8 mouse cellular contexts compared by ENCODE assay signal in the genomic region with DNA sequence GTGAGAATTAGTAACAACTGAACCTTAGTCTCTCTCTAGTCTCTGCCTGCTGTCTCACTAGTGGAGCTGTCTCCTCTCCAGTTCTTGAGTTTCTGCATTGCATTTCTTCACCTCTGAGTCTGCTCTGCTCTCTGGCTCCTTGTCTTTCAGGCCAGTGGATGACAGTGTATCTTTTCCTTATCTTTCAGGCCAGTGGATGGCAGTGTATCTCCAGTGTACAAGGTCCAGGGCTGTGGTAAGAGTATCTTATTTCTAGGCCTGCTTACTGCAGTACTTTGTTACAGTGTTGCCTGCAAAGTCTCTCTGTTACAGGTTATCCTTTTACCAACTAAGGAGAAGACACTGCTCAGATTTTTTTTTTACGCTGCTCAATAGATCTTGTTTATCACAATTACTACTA. TPM values are rescaled to one million over a fixed set of nuclear protein-coding genes. Genes with fewer than 3 reads are reported as not detected.
DNase-seq lines count a peak whose midpoint lies in the region; ATAC-seq and TF ChIP-seq lines count a peak whose summit lies in the region.
"Had no signal": no experiment of that assay in that cellular context is flagged by ENCODE, and none has a peak within 500 bp of the region (broad histone marks: within the 10 kb centered on the region; RNA-seq: fewer than 3 reads in every experiment).

No protein-coding gene starts in this region.

- no peaks in the 10 kb centered on the region for H3K36me3 ChIP-seq in liver, adult 2 months (ENCODE audit: control insufficient read depth, insufficient read depth, low read length)
- no peaks in the 10 kb centered on the region for H3K36me3 ChIP-seq in liver, postnatal 0 days (replicated peaks; ENCODE audit: insufficient read depth, low read length)
- H3K36me3 ChIP-seq: limb, embryonic 15.5 days had no signal

- DNase-seq in liver, adult 2 months (ENCODE audit: extremely low read depth, low read depth, low spot score): peak; percentile 9
- DNase-seq in liver (no peak), ES-CJ7 (ENCODE audit: low read depth, low spot score) (peak; percentile 44)
- no peak for DNase-seq in liver, postnatal 0 days
- DNase-seq in urinary bladder, postnatal 25 days (ENCODE audit: low spot score): no peak
- DNase-seq in layer of hippocampus, adult 11-12 months (ENCODE audit: low spot score): no peak

- no peak for TF ChIP-seq EP300 in liver, postnatal 0 days (IDR thresholded peaks at IDR 0.05; ENCODE audit: low read depth)

- H3K79me2 ChIP-seq in liver, adult 2 months (ENCODE audit: control insufficient read depth, insufficient read depth, low read length): no peaks in the 10 kb centered on the region

- 96% methylated on average over 1 of the region's 1 CpGs for WGBS in liver, adult 2 months
- WGBS in liver, postnatal 0 days (ENCODE audit: insufficient replicate concordance): 65% methylated on average over 1 of the region's 1 CpGs

- H3K4me3 ChIP-seq in liver, adult 2 months (ENCODE audit: insufficient read depth, low read depth, low read length): no peak overlapping the region
- H3K4me3 ChIP-seq in liver, postnatal 0 days (ENCODE audit: low read depth, low read length): no peak overlapping the region
- H3K4me3 ChIP-seq: limb, embryonic 15.5 days had no signal

- H3K27me3 ChIP-seq in liver, adult 2 months (ENCODE audit: control insufficient read depth, insufficient read depth, low read length): no peaks in the 10 kb centered on the region
- H3K27me3 ChIP-seq in liver, postnatal 0 days (ENCODE audit: insufficient read depth, low read length): no peaks in the 10 kb centered on the region
- H3K27me3 ChIP-seq: limb, embryonic 15.5 days had no signal

- no peaks in the 10 kb centered on the region for H3K4me1 ChIP-seq in liver, adult 2 months (ENCODE audit: control insufficient read depth, insufficient read depth, low read length)
- no peaks in the 10 kb centered on the region for H3K4me1 ChIP-seq in liver, postnatal 0 days (ENCODE audit: insufficient read depth)
- H3K4me1 ChIP-seq: limb, embryonic 15.5 days had no signal

- H3K9ac ChIP-seq in liver, adult 2 months (ENCODE audit: low read depth, low read length): no peak overlapping the region
- no peak overlapping the region for H3K9ac ChIP-seq in liver, postnatal 0 days (replicated peaks)
- H3K9ac ChIP-seq: limb, embryonic 15.5 days had no signal

- H3K9me3 ChIP-seq in liver, postnatal 0 days (ENCODE audit: low read length): no peaks in the 10 kb centered on the region
- H3K9me3 ChIP-seq: limb, embryonic 15.5 days had no signal

- H3K4me2 ChIP-seq in liver, postnatal 0 days (ENCODE audit: low read depth, low read length): no peak overlapping the region
- H3K4me2 ChIP-seq: limb, embryonic 15.5 days had no signal

- no peak for TF ChIP-seq CTCF in liver, adult 2 months (IDR thresholded peaks at IDR 0.05; ENCODE audit: low read depth, low read length)
- TF ChIP-seq CTCF in liver, postnatal 0 days (IDR thresholded peaks at IDR 0.05; ENCODE audit: low read depth): peak; percentile 50

- peak; percentile 62; the same call in 1 of the 2 replicates for ATAC-seq in erythroblast, adult 5-6 weeks (replicated peaks; ENCODE audit: low FRiP score, poor library complexity, severe bottlenecking)
- ATAC-seq in liver, postnatal 0 days: peak; percentile 57

- TF ChIP-seq POLR2A in liver, adult 2 months (IDR thresholded peaks at IDR 0.05; ENCODE audit: extremely low read depth, insufficient read depth, low read length): no peak

- no peak overlapping the region for H3K27ac ChIP-seq in liver, adult 2 months (replicated peaks; ENCODE audit: insufficient read depth, low read depth, low read length)
- H3K27ac ChIP-seq in liver, postnatal 0 days (ENCODE audit: low read depth): no peak overlapping the region
- H3K27ac ChIP-seq: limb, embryonic 15.5 days had no signal

RNA-seq across cellular contexts. Expression of a gene that starts 18.5 kb away (rescaled TPM):
- total RNA-seq in liver, adult 2 months (2014; rRNA removed): 97.6 and 115 TPM in 2 replicates
- polyA plus RNA-seq in liver, adult 2 months (2012; rRNA removed): 324 and 346 TPM in 2 replicates
- 53.4 and 61.2 TPM in 2 replicates for total RNA-seq in erythroblast, adult 5-6 weeks (2015; ENCODE audit: low replicate concordance)
- total RNA-seq in erythroblast, adult 5-6 weeks (2017; ENCODE audit: low replicate concordance): 48.5 and 53.2 TPM in 2 replicates
- 140 and 150 TPM in 2 replicates for polyA plus RNA-seq in liver, postnatal 0 days (2015; fragmentation: Nextera tagmentation; extraction: Ambion mirVana)

RNA-seq across cellular contexts. Expression of a gene that starts 19.0 kb away (rescaled TPM):
- total RNA-seq in liver, adult 2 months (2014; rRNA removed): 0.60 and 1.1 TPM in 2 replicates
- 0.32 and 0.49 TPM in 2 replicates for polyA plus RNA-seq in liver, adult 2 months (2012; rRNA removed)
- 17.3 and 37.1 TPM in 2 replicates for total RNA-seq in erythroblast, adult 5-6 weeks (2015; ENCODE audit: low replicate concordance)
- 5.7 and 9.2 TPM in 2 replicates for total RNA-seq in erythroblast, adult 5-6 weeks (2017; ENCODE audit: low replicate concordance)
- 1.5 and 1.6 TPM in 2 replicates for polyA plus RNA-seq in liver, postnatal 0 days (2015; fragmentation: Nextera tagmentation; extraction: Ambion mirVana)

RNA-seq across cellular contexts. Expression of a gene that starts 44.0 kb away (rescaled TPM):
- 10.5 and 15.2 TPM in 2 replicates for total RNA-seq in liver, adult 2 months (2014; rRNA removed)
- polyA plus RNA-seq in liver, adult 2 months (2012; rRNA removed): 4.0 and 4.9 TPM in 2 replicates
- 14.8 and 17.6 TPM in 2 replicates for total RNA-seq in erythroblast, adult 5-6 weeks (2015; ENCODE audit: low replicate concordance)
- 15.8 and 27.3 TPM in 2 replicates for total RNA-seq in erythroblast, adult 5-6 weeks (2017; ENCODE audit: low replicate concordance)
- polyA plus RNA-seq in liver, postnatal 0 days (2015; fragmentation: Nextera tagmentation; extraction: Ambion mirVana): 33.5 and 33.9 TPM in 2 replicates

Comparison
In these comparisons a context has a peak if more than half of its experiments do, and no peak if none do; other contexts are left out.
1. DNase-seq: peak in liver, adult 2 months (single experiment) and ES-CJ7 (single experiment); none in liver (single experiment), liver, postnatal 0 days (single experiment), urinary bladder, postnatal 25 days (single experiment) and layer of hippocampus, adult 11-12 months (single experiment).